Mouse (Mus musculus) intestine, postnatal 0 days (tissue): ENCODE results near the gene Kcnk5. TPM values are rescaled to one million over a fixed set of nuclear protein-coding genes. Genes with fewer than 3 reads are reported as not detected.

ENCODE experiments used
- ATAC-seq: fragments of 200-750 bp; cut with Nextera tagmentation; 2 replicates; pipeline ENCODE4 v1.8.0; 2017; ENCODE audit warnings: mild to moderate bottlenecking, moderate TSS enrichment, moderate library complexity
- H3K27ac ChIP-seq: fragments of 300-500 bp; sonication (generic); 2 replicates; pipeline ENCODE4 v1.5.1; 2014; ENCODE audit warnings: mild to moderate bottlenecking, low read depth, low read length, moderate library complexity
- H3K27me3 ChIP-seq: fragments of 300-500 bp; sonication (generic); replicated peaks from 2 replicates; pipeline ENCODE4 v1.6.1; 2014; ENCODE audit warnings: low read length, mixed read lengths; ENCODE audit not compliant: control insufficient read depth, insufficient read depth
- H3K36me3 ChIP-seq: fragments of 300-500 bp; sonication (generic); 2 replicates; pipeline ENCODE4 v1.6.1; 2014; ENCODE audit warnings: mild to moderate bottlenecking, moderate library complexity; ENCODE audit not compliant: control insufficient read depth, insufficient read depth
- H3K4me1 ChIP-seq: fragments of 300-500 bp; sonication (generic); replicated peaks from 2 replicates; pipeline ENCODE4 v1.6.1; 2014; ENCODE audit warnings: antibody characterized with exemption, low read length, mixed read lengths; ENCODE audit not compliant: control insufficient read depth, insufficient read depth
- H3K4me2 ChIP-seq: fragments of 300-500 bp; sonication (generic); replicated peaks from 2 replicates; pipeline ENCODE4 v1.6.1; 2014; ENCODE audit warnings: low read depth, mild to moderate bottlenecking, moderate library complexity
- H3K4me3 ChIP-seq: fragments of 300-500 bp; sonication (generic); 2 replicates; pipeline ENCODE4 v1.5.1; 2014; ENCODE audit warnings: low read depth, low read length
- H3K9ac ChIP-seq: fragments of 300-500 bp; sonication (generic); 2 replicates; pipeline ENCODE4 v1.6.1; 2014; ENCODE audit warnings: mild to moderate bottlenecking, low read depth, low read length
- H3K9me3 ChIP-seq: fragments of 300-500 bp; sonication (generic); 2 replicates; pipeline ENCODE4 v1.6.1; 2016; ENCODE audit warnings: mixed run types; ENCODE audit not compliant: control insufficient read depth
- CTCF ChIP-seq: sonication (generic); IDR thresholded peaks from 2 replicates; pipeline ENCODE4 v1.5.1; 2016; ENCODE audit warnings: low read depth, mild to moderate bottlenecking, control low read depth, antibody characterized with exemption, moderate library complexity
- WGBS: fragments of 180-500 bp; shearing (Covaris S2); extraction: QIAGEN DNeasy Blood & Tissue Kit; methylation state at CpG from one replicate; pipeline ENCODE4 v1.1.7; 2014; 5-methylcytosine and 5-hydroxymethylcytosine counted together
- polyA plus RNA-seq: library from polyadenylated mRNA; unstranded; fragments of >200 nt; fragmentation: Nextera tagmentation; extraction: Ambion mirVana; gene quantifications from 2 replicates; pipeline ENCODE4 v1.2.1, GENCODE M21; 2015

Gene Kcnk5
- polyA plus RNA-seq, 1 experiment from 2014 or later = 10.9 TPM

DNA sequence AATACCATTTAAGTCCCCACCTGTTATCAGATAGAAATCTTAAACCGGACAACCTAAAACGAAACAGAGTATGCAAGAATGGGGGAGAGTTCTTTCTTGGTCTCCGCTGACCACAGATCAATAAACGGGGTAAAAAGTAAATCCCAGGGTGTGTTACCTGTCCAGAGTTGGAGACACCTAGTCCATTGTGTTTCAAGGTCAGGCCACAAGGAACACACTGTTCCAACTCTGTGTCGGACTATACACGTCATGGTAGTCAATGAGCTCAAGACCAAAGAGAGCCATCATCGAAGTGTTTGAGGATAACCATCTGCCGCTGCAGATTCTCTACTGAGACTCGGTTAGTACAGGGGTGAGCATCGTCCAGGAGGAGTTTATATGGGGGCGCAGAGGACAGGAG is 33.1 kb downstream of the Kcnk5 start:
- ATAC-seq = no peak
- Histone ChIP-seq H3K36me3 (peaks cover 24% of the 10 kb centered on the region), H3K9ac (no peak overlapping the region), H3K4me3 (no peak overlapping the region), H3K4me1 (no peaks in the 10 kb centered on the region), H3K9me3 (no peaks in the 10 kb centered on the region), H3K4me2 (no peak overlapping the region), H3K27me3 (no peaks in the 10 kb centered on the region), H3K27ac (peak overlapping the region; percentile 68; the same call in 1 of the 2 replicates)
- no peak for TF ChIP-seq CTCF
- WGBS = 73% methylated on average over 11 of the region's 11 CpGs

DNA sequence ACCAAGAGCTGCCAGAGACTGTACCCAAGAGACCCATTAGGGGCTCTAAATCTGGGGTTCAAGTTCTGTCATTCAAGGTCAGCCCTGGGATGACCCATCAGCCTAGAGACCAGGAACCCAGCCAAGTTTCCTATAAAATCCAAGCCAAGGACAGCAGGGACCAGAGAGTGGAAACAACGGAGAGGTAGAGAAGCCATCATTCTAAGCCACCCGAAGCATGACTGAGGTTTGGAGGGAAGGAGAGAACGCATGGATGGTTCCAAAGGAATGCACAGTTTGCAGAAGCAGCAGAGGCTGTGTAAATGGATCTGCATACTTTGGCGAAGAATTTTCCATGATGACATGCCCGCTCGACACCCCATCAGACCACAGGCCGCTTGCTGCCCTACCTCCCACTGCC is 33.8 kb downstream of the Kcnk5 start:
- H3K9me3 ChIP-seq = no peaks in the 10 kb centered on the region
- H3K4me2 ChIP-seq = no peak overlapping the region
- no peak for TF ChIP-seq CTCF
- WGBS = 91% methylated on average over 7 of the region's 7 CpGs
- no peaks in the 10 kb centered on the region for H3K4me1 ChIP-seq
- H3K36me3 ChIP-seq = peaks cover 30% of the 10 kb centered on the region
- H3K9ac ChIP-seq = no peak overlapping the region
- no peak overlapping the region for H3K27ac ChIP-seq
- no peak overlapping the region for H3K4me3 ChIP-seq
- ATAC-seq = no peak
- no peaks in the 10 kb centered on the region for H3K27me3 ChIP-seq

DNA sequence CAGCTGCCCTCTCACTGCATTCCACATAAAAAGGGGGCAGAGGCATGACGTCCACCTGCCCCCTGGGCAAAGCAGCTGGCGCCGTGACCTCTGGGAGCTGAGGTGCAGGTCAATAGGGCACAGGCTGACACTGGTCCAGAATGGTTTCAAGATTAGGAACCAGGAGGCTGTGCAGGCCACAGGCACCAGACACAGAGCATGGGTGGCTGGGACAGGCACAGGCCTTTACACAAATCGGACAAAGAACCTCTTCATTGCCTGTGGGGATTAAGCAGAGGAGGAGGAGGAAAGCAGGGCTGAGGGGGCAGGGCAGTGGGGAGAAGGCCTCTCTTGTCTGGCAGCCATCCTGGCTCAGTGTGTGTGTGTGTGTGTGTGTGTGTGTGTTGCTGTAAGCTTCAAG is 37.5 kb downstream of the Kcnk5 start:
- peaks cover 56% of the 10 kb centered on the region for H3K36me3 ChIP-seq
- no peak overlapping the region for H3K4me3 ChIP-seq
- no peak for TF ChIP-seq CTCF
- no peak overlapping the region for H3K4me2 ChIP-seq
- no peaks in the 10 kb centered on the region for H3K9me3 ChIP-seq
- H3K4me1 ChIP-seq = no peaks in the 10 kb centered on the region
- no peak overlapping the region for H3K9ac ChIP-seq
- ATAC-seq = no peak
- WGBS = 67% methylated on average over 4 of the region's 4 CpGs
- H3K27ac ChIP-seq = no peak overlapping the region
- no peaks in the 10 kb centered on the region for H3K27me3 ChIP-seq

DNA sequence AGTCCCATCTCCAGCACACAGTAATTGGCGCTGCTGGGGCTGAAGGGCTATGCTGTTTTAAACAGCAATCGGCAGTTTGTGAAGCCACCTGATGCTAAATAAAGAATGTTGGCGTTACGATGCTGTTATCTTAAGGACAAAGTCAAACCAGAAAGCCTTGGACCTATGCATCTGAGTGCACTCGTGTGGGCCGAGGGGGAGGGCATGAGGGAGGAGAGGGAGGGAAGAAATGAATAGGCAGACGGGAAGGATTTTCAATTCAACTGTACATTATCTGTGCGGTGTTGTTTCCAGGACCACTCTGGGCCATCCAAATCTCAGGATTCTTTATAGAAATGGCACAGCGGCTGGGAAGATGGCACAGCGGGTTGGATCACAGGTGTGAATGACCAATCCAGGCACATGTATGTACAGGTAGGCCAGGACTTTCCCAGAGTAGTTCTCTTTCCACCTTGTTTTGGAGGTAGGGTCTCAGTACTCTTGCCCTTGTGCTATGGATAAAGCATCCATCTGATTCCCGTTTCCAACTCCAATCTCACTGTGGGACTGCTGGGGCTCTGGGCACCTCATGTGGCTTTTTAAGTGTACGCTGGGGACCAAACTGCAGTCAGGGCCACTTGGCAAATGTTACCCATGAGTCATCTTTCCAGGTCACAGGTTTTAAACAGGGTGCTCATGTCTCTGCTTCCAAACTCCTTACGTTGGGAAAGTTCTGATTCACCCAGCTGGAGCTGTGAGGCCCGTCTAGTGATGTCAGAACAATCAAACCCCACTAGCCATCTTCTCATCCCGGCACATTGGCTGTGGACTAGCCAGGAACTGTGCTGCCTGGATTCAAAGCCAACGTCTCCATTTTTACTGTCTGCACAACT is 42.9 kb downstream of the Kcnk5 start, which contains the start of gene Saysd1:
Gene Saysd1 (minus strand): TSS at position 51 of the 872 bp plus-strand sequence.
- Histone ChIP-seq H3K4me1 (no peaks in the 10 kb centered on the region), H3K27ac (peak within 1 kb of the TSS; percentile 91), H3K9ac (peak within 1 kb of the TSS; percentile 37), H3K36me3 (peaks cover 32% of the 10 kb centered on the region), H3K4me2 (peak within 1 kb of the TSS; percentile 52), H3K9me3 (no peaks in the 10 kb centered on the region), H3K4me3 (peak within 1 kb of the TSS; percentile 6), H3K27me3 (no peaks in the 10 kb centered on the region)
- 53% methylated on average over 16 of the region's 16 CpGs for WGBS
- peak; percentile 52 for ATAC-seq
- no peak for TF ChIP-seq CTCF

- H3K9ac ChIP-seq = no peak overlapping the region
Measured at GRCm38 (mm10) chr14:20134965-20135671, 46.5 kb downstream of the Kcnk5 start.

DNA sequence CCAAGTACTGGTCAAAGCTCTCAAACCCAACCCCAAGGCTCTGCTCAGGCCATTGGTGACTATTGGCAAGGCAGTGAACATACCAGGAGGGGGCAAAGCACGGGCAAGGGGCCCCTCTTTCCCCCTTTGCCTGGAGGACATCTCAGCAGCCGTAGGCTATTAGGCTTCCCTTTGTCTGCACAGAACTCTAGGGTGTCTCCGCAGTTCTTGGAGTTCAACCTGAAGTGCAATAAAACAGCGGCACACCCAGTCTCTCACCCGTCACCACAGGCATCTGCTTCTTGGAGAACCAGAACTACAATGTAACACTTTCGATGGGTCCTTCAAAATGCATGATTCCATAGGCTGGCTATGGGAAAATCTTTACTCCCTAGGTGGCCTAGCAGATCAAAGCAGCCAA is 53.4 kb downstream of the Kcnk5 start:
- peak; percentile 32 for TF ChIP-seq CTCF
- ATAC-seq = peak; percentile 87
- 0 out of 2 replicates have a peak, but pooled peaks cover 6% of the 10 kb centered on the region for H3K4me1 ChIP-seq
- no peaks in the 10 kb centered on the region for H3K27me3 ChIP-seq
- H3K4me2 ChIP-seq = no peak overlapping the region
- H3K27ac ChIP-seq = peak overlapping the region; percentile 64
- 33% methylated on average over 6 of the region's 6 CpGs for WGBS
- H3K36me3 ChIP-seq = no peaks in the 10 kb centered on the region
- no peak overlapping the region for H3K4me3 ChIP-seq
- H3K9me3 ChIP-seq = no peaks in the 10 kb centered on the region
- H3K9ac ChIP-seq = no peak overlapping the region

More at GRCm38 (mm10) chr14:20134965-20135671, 46.5 kb downstream of the Kcnk5 start:
- Histone ChIP-seq H3K4me1 (no peaks in the 10 kb centered on the region), H3K4me2 (no peak overlapping the region), H3K36me3 (0 out of 2 replicates have a peak, but pooled peaks cover 2% of the 10 kb centered on the region), H3K4me3 (no peak overlapping the region), H3K9me3 (no peaks in the 10 kb centered on the region), H3K27me3 (no peaks in the 10 kb centered on the region), H3K27ac (peak overlapping the region; percentile 91)
- 49% methylated on average over 10 of the region's 10 CpGs for WGBS
- TF ChIP-seq CTCF = no peak
- ATAC-seq = peak; percentile 83
